Mouse (Mus musculus) fibroblast of lung, adult 2 months (primary cell): ENCODE results near the gene Ugt2a1.
"Not testable (repeated sequence)": the region's sequence is repeated elsewhere in the genome, so short reads cannot be mapped to it uniquely, and the experiment has no call there.

ENCODE experiments used
- DNase-seq: peaks from one replicate; pipeline ENCODE4 v3.0.0-alpha.2; 2011; ENCODE audit warnings: low read depth

Ugt2a1 gene

GRCm38 (mm10) chr5:87490771-87491170 lies at the start of gene Ugt2a1:
Gene Ugt2a1 (minus strand): TSS chr5:87490871.
- DNase-seq = no peak

DNA sequence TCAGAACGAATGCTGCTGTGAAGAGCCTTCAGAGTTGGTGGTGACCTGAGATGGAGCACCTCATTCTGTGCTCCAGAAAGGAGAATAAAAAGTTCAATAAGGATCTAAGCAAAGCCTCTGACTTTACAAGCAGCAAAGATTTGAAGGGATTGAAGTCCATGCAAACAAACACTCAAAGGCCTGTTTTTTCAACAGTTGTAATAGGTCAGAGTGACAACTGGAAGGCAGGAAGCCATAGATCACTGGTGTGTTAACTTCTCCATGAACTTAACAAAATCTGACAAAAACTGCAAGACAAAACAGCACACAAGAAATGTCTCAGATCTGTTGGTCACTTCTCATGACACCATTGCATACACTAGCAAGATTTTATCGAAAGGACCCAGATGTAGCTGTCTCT lies 47.4 kb upstream of the Ugt2a1 start, which contains the start of gene Sult1b1:
Gene Sult1b1 (minus strand): TSS at position 85 of the 400 bp plus-strand sequence.
- DNase-seq = no peak

DNA sequence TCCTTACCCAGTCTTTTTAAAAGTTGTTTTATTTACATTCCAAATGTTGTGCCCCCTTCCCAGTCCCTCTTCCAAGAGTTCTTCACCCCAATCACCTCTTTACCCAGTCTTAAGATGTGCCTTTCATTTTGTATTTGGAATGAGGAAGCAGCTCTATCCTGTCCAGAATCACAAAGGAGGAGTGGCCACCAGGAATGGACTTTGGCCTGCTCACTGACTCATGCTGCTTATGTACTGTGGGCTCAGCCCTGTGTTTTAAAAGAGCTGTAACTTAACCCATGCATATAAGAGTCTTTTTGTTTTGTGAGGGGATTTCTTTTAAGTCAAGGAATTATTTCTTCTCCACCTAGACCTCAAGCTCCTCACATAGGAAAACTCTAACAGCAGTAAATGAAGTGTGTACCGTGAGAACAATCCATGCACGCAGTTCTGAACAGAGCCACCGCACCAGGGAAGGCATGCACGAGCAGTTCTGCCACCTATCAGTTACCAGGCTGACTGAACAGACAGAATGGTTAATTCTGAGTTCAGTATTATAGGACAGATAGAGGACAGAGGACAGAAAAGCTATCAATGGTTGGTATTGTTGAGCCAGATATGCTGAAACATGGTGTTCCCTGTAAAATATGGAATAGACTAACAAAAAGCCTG lies 45.4 kb upstream of the Ugt2a1 start:
- no peak for DNase-seq

- DNase-seq = no peak
Observed at GRCm38 (mm10) chr5:87532288-87532687, 41.6 kb upstream of the Ugt2a1 start.

DNA sequence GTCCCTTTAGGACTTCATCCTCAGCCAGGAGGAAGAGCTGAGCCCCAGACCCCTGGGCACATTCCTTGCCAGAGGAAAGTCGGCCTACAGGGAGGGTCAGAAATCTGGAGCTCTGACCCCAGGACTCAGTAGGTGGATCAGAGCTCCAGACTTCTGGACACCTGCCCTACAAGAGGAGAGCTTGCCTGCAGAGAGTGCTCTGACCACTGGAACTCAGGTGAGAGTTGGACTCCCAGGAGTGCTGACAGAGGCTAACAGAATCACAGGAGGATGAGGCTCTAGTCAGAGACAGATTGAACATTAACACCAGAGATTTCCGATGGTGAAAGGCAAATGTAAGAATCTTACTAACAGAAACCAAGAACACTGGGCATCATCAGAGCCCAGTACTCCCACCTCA lies 32.9 kb upstream of the Ugt2a1 start:
- DNase-seq = not testable (repeated sequence)

- DNase-seq = no peak
Observed at GRCm38 (mm10) chr5:87505776-87506458, 15.2 kb upstream of the Ugt2a1 start.

- DNase-seq = no peak
Observed at GRCm38 (mm10) chr5:87502687-87503086, 12.0 kb upstream of the Ugt2a1 start.

- no peak for DNase-seq
Observed at GRCm38 (mm10) chr5:87499341-87499740, 8.7 kb upstream of the Ugt2a1 start.

GRCm38 (mm10) chr5:87498936-87499335 lies 8.3 kb upstream of the Ugt2a1 start:
- no peak for DNase-seq

DNA sequence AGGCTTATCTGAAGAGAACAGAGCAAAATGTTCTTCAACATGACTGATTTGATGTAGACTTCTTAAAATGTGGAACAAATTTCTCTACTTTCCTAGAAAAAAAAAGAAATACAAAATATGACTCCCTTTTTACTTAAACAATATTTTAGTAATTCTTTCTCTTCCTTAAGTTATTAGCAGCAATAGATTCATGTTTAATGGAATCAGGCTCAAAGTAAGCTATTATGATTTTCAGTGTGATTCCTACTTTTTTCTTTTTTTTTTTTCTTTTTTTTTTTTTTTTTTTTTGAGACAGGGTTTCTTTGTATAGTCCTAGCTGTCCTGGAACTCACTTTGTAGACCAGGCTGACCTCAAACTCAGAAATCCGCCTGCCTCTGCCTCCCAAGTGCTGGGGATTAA lies 4.0 kb downstream of the Ugt2a1 start, which contains the start of gene Gm43638:
Gene Gm43638 (minus strand): TSS at position 101 of the 400 bp plus-strand sequence.
- not testable (repeated sequence) for DNase-seq

DNA sequence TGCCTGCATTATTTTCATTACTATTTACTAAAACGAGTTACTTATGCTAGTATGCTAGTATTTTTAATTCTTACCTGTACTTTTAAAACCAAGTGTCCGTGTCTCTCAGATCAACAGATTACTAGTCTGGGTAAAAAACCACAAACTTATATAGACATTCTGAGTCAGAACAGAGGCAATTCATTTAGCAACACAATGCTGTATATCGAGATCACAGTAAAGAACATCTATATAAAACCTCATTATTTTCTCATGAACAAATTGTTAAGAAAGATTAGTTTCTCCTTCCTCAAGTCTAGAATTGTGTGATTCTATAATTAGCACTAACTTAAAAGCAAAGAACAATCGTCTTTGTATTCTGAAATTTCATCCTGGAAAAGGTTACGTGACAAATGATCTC lies 8.5 kb downstream of the Ugt2a1 start, which contains the start of gene Ugt2a2:
Gene Ugt2a2 (minus strand): TSS at position 101 of the 400 bp plus-strand sequence.
- no peak for DNase-seq

GRCm38 (mm10) chr5:87458810-87459209 lies 31.9 kb downstream of the Ugt2a1 start:
- no peak for DNase-seq

DNA sequence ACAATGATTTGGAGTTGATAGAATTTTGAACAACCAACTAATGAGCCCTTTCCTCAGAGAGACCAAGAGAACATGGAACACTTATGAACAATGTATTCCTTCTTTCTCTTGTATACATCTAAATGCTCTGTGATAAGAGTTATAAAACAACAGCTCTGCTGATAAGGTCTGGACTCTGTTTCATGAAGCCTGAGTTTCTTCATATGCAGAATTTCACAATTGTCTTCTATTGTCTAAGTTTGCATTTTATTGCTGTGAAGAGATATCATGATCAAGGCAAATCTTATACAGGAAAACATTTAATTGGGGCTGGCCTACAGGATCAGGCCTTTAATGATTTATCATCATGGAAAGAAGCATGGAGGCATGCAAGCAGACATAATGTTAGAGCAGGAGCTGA lies 33.0 kb downstream of the Ugt2a1 start:
- no peak for DNase-seq

- no peak for DNase-seq
Observed at GRCm38 (mm10) chr5:87456216-87456850, 34.3 kb downstream of the Ugt2a1 start.

DNA sequence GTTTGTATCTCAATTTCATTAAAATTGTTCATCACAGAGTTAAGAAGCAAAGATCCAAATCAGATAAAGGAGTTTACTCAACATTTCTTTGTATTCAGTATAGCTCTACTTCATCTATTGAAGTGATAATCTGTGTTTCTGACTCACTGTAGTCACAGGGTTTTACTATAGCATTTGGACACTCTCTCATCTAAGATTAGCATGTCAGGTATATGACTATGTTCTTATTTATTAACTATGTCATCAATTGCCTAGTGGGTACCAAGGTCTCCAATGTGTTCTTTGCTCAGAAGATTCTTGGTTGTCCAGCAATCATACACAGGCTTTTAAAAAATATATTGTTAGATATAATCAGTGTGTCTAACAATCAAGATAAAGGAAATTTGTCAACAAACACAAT lies 35.2 kb downstream of the Ugt2a1 start:
- DNase-seq = no peak

GRCm38 (mm10) chr5:87452514-87452913 lies 38.2 kb downstream of the Ugt2a1 start:
- not testable (repeated sequence) for DNase-seq

DNA sequence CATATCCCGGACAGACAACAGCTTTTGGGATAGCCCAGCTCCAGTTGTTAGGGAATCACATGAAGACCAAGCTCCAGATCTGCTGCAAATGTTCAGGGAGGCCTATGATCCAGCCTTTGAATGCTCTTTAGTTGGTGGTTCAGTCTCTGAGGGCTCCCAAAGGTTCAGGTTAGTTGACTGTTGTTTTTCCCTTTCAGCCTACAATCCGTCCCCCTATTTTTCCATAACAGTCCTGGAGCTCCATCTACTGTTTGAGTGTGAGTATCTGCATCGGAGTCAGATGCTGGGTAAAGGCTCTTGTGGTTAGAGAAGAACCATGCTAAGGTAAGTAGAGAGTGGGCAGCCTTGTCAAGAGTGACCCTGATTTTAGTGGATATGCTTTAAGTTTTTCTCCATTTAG lies 54.4 kb downstream of the Ugt2a1 start:
- no peak for DNase-seq

GRCm38 (mm10) chr5:87425676-87426075 lies 65.0 kb downstream of the Ugt2a1 start:
- DNase-seq = no peak

GRCm38 (mm10) chr5:87424041-87424440 lies 66.6 kb downstream of the Ugt2a1 start, which contains the start of gene Ugt2b38:
Gene Ugt2b38 (minus strand): TSS chr5:87424203.
- not testable (repeated sequence) for DNase-seq
